Mouse (Mus musculus) heart, embryonic 11.5 days (tissue): ENCODE measurements around the gene Ocm. TPM values are rescaled to one million over a fixed set of nuclear protein-coding genes. Genes with fewer than 3 reads are reported as not detected.

Experiments used
- ATAC-seq: fragments of 200-750 bp; cut with Nextera tagmentation; replicated peaks from 2 replicates; pipeline ENCODE4 v1.8.0; 2017; ENCODE audit warnings: moderate library complexity; ENCODE audit not compliant: insufficient number of reproducible peaks, low FRiP score, low TSS enrichment
- H3K27ac ChIP-seq: fragments of 300-500 bp; sonication (generic); 2 replicates; pipeline ENCODE4 v1.5.1; 2014; ENCODE audit warnings: mild to moderate bottlenecking, low read depth, low read length
- H3K27me3 ChIP-seq: fragments of 300-500 bp; sonication (generic); 2 replicates; pipeline ENCODE4 v1.6.1; 2014; ENCODE audit warnings: mild to moderate bottlenecking, low read length, mixed read lengths; ENCODE audit not compliant: control insufficient read depth, insufficient read depth
- H3K36me3 ChIP-seq: fragments of 300-500 bp; sonication (generic); 2 replicates; pipeline ENCODE4 v1.6.1; 2014; ENCODE audit warnings: mild to moderate bottlenecking, low read length, moderate library complexity, mixed read lengths; ENCODE audit not compliant: control insufficient read depth, insufficient read depth
- H3K4me1 ChIP-seq: fragments of 300-500 bp; sonication (generic); 2 replicates; pipeline ENCODE4 v1.6.1; 2014; ENCODE audit warnings: low read length; ENCODE audit not compliant: control insufficient read depth, insufficient read depth
- H3K4me2 ChIP-seq: fragments of 300-500 bp; sonication (generic); 2 replicates; pipeline ENCODE4 v1.6.1; 2014; ENCODE audit warnings: mild to moderate bottlenecking, moderate library complexity
- H3K4me3 ChIP-seq: fragments of 300-500 bp; sonication (generic); 2 replicates; pipeline ENCODE4 v1.5.1; 2014; ENCODE audit warnings: low read depth, low read length
- H3K9ac ChIP-seq: fragments of 300-500 bp; sonication (generic); 2 replicates; pipeline ENCODE4 v1.6.1; 2014; ENCODE audit warnings: mild to moderate bottlenecking, low read depth, low read length, moderate library complexity
- H3K9me3 ChIP-seq: fragments of 300-500 bp; sonication (generic); replicated peaks from 2 replicates; pipeline ENCODE4 v1.6.1; 2016; ENCODE audit warnings: low read length; ENCODE audit not compliant: control insufficient read depth
- WGBS: fragments of 180-500 bp; shearing (Covaris S2); extraction: QIAGEN DNeasy Blood & Tissue Kit; methylation state at CpG from one replicate; pipeline ENCODE4 v1.1.7; 2014; ENCODE audit not compliant: insufficient replicate concordance; 5-methylcytosine and 5-hydroxymethylcytosine counted together
- polyA plus RNA-seq: library from polyadenylated mRNA; unstranded; fragments of >200 nt; fragmentation: Nextera tagmentation; extraction: Ambion mirVana; gene quantifications from 2 replicates; pipeline ENCODE4 v1.2.1, GENCODE M21; 2014

Gene Ocm
- polyA plus RNA-seq, 1 experiment from 2014 or later: not detected

GRCm38 (mm10) chr5:144047324-144047723 lies 20.9 kb upstream of the Ocm start:
- Histone ChIP-seq H3K27ac (no peak overlapping the region), H3K4me3 (no peak overlapping the region), H3K27me3 (no peaks in the 10 kb centered on the region), H3K4me2 (no peak overlapping the region), H3K36me3 (no peaks in the 10 kb centered on the region), H3K4me1 (no peaks in the 10 kb centered on the region), H3K9me3 (no peaks in the 10 kb centered on the region), H3K9ac (no peak overlapping the region)
- 67% methylated on average over 13 of the region's 13 CpGs for WGBS
- ATAC-seq: no peak

DNA sequence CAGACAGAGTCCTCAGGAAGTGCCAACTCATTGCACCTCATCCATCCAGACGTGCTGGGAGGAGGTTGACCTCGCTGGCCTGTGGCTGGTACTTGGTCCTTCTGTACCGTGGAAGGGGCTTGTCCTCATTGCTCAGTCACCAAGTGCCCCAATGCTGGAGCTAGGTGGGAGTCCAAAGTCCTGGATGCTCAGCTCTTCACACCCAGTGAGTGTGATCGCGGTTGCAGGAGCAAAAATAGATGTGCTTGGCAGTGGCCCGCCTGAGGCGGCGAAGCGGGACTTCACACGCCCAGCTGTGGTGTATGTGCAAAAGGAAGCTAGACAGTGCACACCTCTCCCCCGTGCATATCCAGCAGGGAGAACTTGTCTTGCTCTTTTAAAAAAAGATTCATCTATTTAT lies 16.7 kb upstream of the Ocm start:
- H3K27ac ChIP-seq: no peak overlapping the region
- no peak overlapping the region for H3K4me3 ChIP-seq
- no peaks in the 10 kb centered on the region for H3K9me3 ChIP-seq
- no peaks in the 10 kb centered on the region for H3K36me3 ChIP-seq
- no peak for ATAC-seq
- H3K9ac ChIP-seq: no peak overlapping the region
- no peak overlapping the region for H3K4me2 ChIP-seq
- WGBS: 83% methylated on average over 11 of the region's 11 CpGs
- H3K27me3 ChIP-seq: no peaks in the 10 kb centered on the region
- no peaks in the 10 kb centered on the region for H3K4me1 ChIP-seq

DNA sequence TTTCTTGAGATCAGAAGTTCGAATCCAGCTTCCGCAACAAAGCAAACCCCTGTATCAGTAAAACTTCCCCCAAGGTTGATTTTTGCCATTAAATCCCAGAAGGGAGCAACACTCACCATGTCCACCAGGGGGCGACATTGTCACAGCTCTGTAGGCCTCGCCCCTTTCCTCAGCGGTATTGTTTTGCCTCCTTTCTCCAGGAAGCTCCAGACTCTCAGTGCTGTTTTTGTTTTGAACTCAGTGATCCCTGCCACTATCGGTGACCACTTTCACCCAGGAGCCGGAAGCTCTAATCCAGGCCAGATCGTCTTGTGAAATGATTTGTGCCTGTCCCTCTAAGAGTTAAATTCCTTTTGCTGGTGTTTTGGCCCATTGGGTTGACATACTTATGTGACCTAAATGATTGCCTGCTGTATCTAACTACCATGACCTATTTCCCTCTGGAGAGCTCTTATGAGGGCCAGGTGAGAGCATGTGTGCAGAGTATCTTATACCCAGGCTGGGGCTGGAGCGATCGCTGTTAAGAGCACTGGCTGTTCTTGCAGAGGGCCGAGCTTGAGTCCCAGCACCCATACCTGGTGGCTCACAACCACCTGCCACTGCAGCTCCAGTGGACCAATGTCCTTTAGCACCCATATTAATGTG lies 14.4 kb upstream of the Ocm start:
- no peak for ATAC-seq
- Histone ChIP-seq H3K4me2 (no peak overlapping the region), H3K9ac (no peak overlapping the region), H3K9me3 (no peaks in the 10 kb centered on the region), H3K27ac (no peak overlapping the region), H3K27me3 (no peaks in the 10 kb centered on the region), H3K4me1 (no peaks in the 10 kb centered on the region), H3K36me3 (no peaks in the 10 kb centered on the region), H3K4me3 (no peak overlapping the region)
- 45% methylated on average over 11 of the region's 11 CpGs for WGBS

DNA sequence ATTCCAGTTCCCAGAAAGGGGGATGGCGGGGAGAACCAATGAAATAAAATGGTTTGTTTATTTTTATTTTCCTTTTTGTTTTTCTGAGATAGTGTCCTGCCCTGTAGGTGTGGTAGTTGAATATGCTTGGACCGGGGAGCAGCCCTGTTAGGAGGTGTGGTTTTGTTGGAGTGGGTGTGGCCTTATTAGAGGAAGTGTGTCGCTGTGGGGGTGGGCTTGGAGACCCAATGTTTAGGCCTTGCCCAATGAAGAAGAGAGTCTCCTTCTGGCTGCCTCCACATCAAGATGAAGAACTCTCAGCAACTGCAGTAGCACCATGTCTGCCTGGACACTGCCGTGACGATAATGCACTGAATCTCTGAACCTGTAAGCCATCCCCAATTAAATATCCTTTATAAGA lies 13.4 kb upstream of the Ocm start:
- Histone ChIP-seq H3K9ac (no peak overlapping the region), H3K27ac (no peak overlapping the region), H3K36me3 (no peaks in the 10 kb centered on the region), H3K9me3 (no peaks in the 10 kb centered on the region), H3K4me2 (no peak overlapping the region), H3K27me3 (no peaks in the 10 kb centered on the region), H3K4me1 (no peaks in the 10 kb centered on the region), H3K4me3 (no peak overlapping the region)
- no peak for ATAC-seq
- WGBS: 86% methylated on average over 5 of the region's 5 CpGs

DNA sequence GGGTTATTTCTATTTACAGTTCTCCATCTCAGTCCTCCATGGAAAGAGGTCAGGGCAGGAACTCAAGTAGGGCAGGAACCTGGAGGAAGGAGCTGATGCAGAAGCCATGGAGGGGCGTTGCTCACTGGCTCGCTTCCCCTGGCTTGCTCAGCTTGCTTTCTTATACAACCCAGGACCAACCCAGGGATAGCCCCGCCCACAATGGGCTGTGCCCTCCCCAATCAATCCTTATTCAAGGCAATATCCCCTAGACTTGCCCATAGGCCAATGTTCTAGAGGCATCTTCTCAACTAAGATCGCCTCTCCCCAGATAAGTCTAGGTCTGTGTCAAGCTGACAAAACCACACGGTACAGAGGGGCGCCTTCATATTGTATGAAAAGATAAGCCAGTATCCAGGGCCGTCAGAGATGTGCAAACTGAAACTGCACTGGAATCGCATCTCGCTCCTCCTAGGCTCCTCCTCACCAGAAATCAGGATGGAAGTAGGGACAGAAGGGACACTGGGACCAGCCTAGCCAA lies 12.7 kb upstream of the Ocm start:
- no peak for ATAC-seq
- H3K27ac ChIP-seq: no peak overlapping the region
- no peaks in the 10 kb centered on the region for H3K9me3 ChIP-seq
- no peaks in the 10 kb centered on the region for H3K27me3 ChIP-seq
- no peak overlapping the region for H3K9ac ChIP-seq
- H3K36me3 ChIP-seq: no peaks in the 10 kb centered on the region
- 73% methylated on average over 9 of the region's 9 CpGs for WGBS
- H3K4me1 ChIP-seq: no peaks in the 10 kb centered on the region
- H3K4me2 ChIP-seq: no peak overlapping the region
- no peak overlapping the region for H3K4me3 ChIP-seq

DNA sequence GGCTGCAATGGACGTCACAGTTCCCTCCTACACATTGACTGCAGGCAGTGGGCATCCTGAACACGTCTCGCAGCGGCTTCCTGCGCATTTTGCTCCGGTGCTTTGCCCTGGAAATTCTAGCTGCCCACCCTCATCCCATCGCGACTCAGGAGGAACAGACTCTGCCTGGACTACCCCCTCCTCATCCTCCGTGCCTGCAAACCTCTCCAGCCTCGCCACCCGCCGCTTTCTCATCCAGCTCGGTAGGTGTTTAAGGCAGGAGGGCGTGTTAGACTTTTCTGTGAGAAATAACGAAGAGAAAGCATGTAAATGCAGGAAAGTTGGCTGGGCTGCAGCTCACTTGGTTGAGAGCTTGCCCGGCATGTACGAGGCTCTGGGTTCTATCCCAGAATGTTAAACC lies 10.5 kb upstream of the Ocm start:
- H3K4me3 ChIP-seq: no peak overlapping the region
- H3K9ac ChIP-seq: no peak overlapping the region
- no peak for ATAC-seq
- 54% methylated on average over 17 of the region's 17 CpGs for WGBS
- H3K27me3 ChIP-seq: no peaks in the 10 kb centered on the region
- H3K36me3 ChIP-seq: no peaks in the 10 kb centered on the region
- H3K9me3 ChIP-seq: peaks cover 3% of the 10 kb centered on the region; the same call in 1 of the 2 replicates
- H3K27ac ChIP-seq: no peak overlapping the region
- H3K4me2 ChIP-seq: no peak overlapping the region
- H3K4me1 ChIP-seq: no peaks in the 10 kb centered on the region

GRCm38 (mm10) chr5:144034567-144034966 lies 8.1 kb upstream of the Ocm start:
- no peak for ATAC-seq

GRCm38 (mm10) chr5:144032491-144032890 lies 6.0 kb upstream of the Ocm start:
- no peaks in the 10 kb centered on the region for H3K4me1 ChIP-seq
- 86% methylated on average over 7 of the region's 7 CpGs for WGBS
- H3K4me2 ChIP-seq: no peak overlapping the region
- no peak for ATAC-seq
- H3K27ac ChIP-seq: no peak overlapping the region
- no peak overlapping the region for H3K4me3 ChIP-seq
- no peaks in the 10 kb centered on the region for H3K27me3 ChIP-seq
- no peak overlapping the region for H3K9ac ChIP-seq
- H3K9me3 ChIP-seq: peaks cover 3% of the 10 kb centered on the region; the same call in 1 of the 2 replicates
- no peaks in the 10 kb centered on the region for H3K36me3 ChIP-seq

More at GRCm38 (mm10) chr5:144034567-144034966, 8.1 kb upstream of the Ocm start:
- Histone ChIP-seq H3K9me3 (peaks cover 3% of the 10 kb centered on the region; the same call in 1 of the 2 replicates), H3K9ac (no peak overlapping the region), H3K36me3 (no peaks in the 10 kb centered on the region), H3K4me2 (no peak overlapping the region), H3K27me3 (no peaks in the 10 kb centered on the region), H3K4me1 (no peaks in the 10 kb centered on the region), H3K4me3 (no peak overlapping the region), H3K27ac (no peak overlapping the region)
- whole genome bisulfite sequencing: 49% methylated on average over 7 of the region's 7 CpGs

- H3K36me3 ChIP-seq: peaks cover 1% of the 10 kb centered on the region
- no peak overlapping the region for H3K9ac ChIP-seq
- no peak overlapping the region for H3K4me2 ChIP-seq
- H3K27ac ChIP-seq: no peak overlapping the region
- no peak overlapping the region for H3K4me3 ChIP-seq
- no peak for ATAC-seq
- H3K4me1 ChIP-seq: 0 out of 2 replicates have a peak, but pooled peaks cover 3% of the 10 kb centered on the region
- H3K9me3 ChIP-seq: no peaks in the 10 kb centered on the region
- no peaks in the 10 kb centered on the region for H3K27me3 ChIP-seq
- WGBS: 87% methylated on average over 9 of the region's 9 CpGs
Observed at GRCm38 (mm10) chr5:144015845-144016244, 10.6 kb downstream of the Ocm start.
